Mouse (Mus musculus) liver, embryonic 13.5 days (tissue): ENCODE measurements around the gene Adra2c. TPM values are rescaled to one million over a fixed set of nuclear protein-coding genes. Genes with fewer than 3 reads are reported as not detected.

Experiments
- ATAC-seq: fragments of 200-750 bp; cut with Nextera tagmentation; 2 replicates; pipeline ENCODE4 v1.8.0; 2017; ENCODE audit warnings: low read depth, mild to moderate bottlenecking, moderate number of reproducible peaks, moderate library complexity
- DNase-seq: peaks from one replicate; pipeline ENCODE4 v3.0.0; 2022
- H3K27ac ChIP-seq: fragments of 300-500 bp; sonication (generic); 2 replicates; pipeline ENCODE4 v1.5.1; 2015; ENCODE audit warnings: moderate library complexity, mild to moderate bottlenecking, inconsistent platforms
- H3K27me3 ChIP-seq: fragments of 300-500 bp; sonication (generic); 2 replicates; pipeline ENCODE4 v1.6.1; 2015; ENCODE audit warnings: mild to moderate bottlenecking, inconsistent platforms
- H3K36me3 ChIP-seq: fragments of 300-500 bp; sonication (generic); 2 replicates; pipeline ENCODE4 v1.6.1; 2015; ENCODE audit warnings: mild to moderate bottlenecking, inconsistent platforms
- H3K4me1 ChIP-seq: fragments of 300-500 bp; sonication (generic); replicated peaks from 2 replicates; pipeline ENCODE4 v1.6.1; 2015; ENCODE audit warnings: inconsistent platforms
- H3K4me2 ChIP-seq: fragments of 300-500 bp; sonication (generic); 2 replicates; pipeline ENCODE4 v1.6.1; 2015; ENCODE audit warnings: inconsistent platforms, mild to moderate bottlenecking, moderate library complexity
- H3K4me3 ChIP-seq: fragments of 300-500 bp; sonication (generic); replicated peaks from 2 replicates; pipeline ENCODE4 v1.5.1; 2015; ENCODE audit warnings: mild to moderate bottlenecking, inconsistent platforms
- H3K9ac ChIP-seq: fragments of 300-500 bp; sonication (generic); 2 replicates; pipeline ENCODE4 v1.6.1; 2015; ENCODE audit warnings: mild to moderate bottlenecking, inconsistent platforms
- H3K9me3 ChIP-seq: fragments of 300-500 bp; sonication (generic); replicated peaks from 2 replicates; pipeline ENCODE4 v1.6.1; 2016; ENCODE audit warnings: inconsistent platforms
- WGBS: fragments of 180-500 bp; shearing (Covaris S2); methylation state at CpG from one replicate; pipeline ENCODE4 v1.1.7; 2015; ENCODE audit not compliant: insufficient replicate concordance; 5-methylcytosine and 5-hydroxymethylcytosine counted together
- polyA plus RNA-seq: library from polyadenylated mRNA; unstranded; fragments of >200 nt; fragmentation: Nextera tagmentation; extraction: Ambion mirVana; gene quantifications from 2 replicates; pipeline ENCODE4 v1.2.1, GENCODE M21; 2015

The Adra2c gene
- not detected in 2 replicates for polyA plus RNA-seq

DNA sequence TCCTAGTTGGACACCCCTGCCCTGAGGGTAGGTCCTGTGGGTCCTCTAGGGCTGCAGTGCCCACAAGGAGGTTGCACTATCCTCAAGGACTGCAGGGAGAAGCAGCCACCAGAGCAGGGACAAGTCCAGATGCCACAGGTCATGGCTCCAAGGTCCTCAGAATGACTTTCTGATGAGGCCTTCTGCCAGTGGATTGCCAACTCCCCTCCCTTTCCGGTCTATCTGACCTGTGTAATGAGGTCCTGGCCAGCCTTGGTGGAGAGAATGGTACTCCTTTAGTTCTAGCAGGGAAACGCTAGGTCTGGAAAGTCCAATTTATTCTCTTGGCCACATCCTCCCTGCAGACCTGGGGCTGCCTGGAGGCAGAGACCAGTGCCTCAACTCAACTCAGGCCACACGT lies at the start of gene Adra2c:
TSS of gene Adra2c (plus strand) at position 301 of the 400 bp plus-strand sequence.
- Histone ChIP-seq H3K9me3 (no peaks in the 10 kb centered on the region), H3K27me3 (peaks cover 79% of the 10 kb centered on the region), H3K4me2 (peak within 1 kb of the TSS; percentile 57), H3K27ac (no peak within 1 kb of the TSS), H3K4me1 (no peaks in the 10 kb centered on the region; the same call in 1 of the 2 replicates), H3K36me3 (no peaks in the 10 kb centered on the region), H3K4me3 (peak within 1 kb of the TSS; percentile 41), H3K9ac (no peak within 1 kb of the TSS)
- no peak for ATAC-seq
- 38% methylated on average over 3 of the region's 3 CpGs for whole genome bisulfite sequencing
- DNase-seq, result no peak

DNA sequence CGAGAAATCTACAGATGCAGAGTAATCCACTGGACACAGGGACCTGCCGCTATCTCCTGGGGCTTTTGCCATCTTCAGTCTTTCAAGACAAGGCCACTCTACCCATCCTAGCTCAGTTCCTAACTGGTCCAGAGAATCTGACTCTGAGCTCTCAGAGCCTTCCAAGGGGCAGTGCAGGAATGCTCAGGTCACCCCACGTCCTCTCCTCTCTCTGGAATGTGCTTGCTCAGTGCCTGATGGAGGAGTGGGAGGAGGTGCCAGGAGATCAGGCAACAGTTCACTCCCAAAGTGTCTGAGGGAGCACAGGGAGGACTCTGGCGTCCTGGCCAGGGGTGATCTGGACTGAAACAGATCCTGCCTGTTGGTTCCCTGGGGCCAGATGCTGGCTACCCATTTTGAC lies 45.0 kb upstream of the Adra2c start:
- ATAC-seq (no peak), DNase-seq (no peak)
- H3K9me3 ChIP-seq, result no peaks in the 10 kb centered on the region
- no peak overlapping the region for H3K4me2 ChIP-seq
- H3K27ac ChIP-seq, result no peak overlapping the region
- H3K4me3 ChIP-seq, result no peak overlapping the region
- H3K4me1 ChIP-seq, result no peaks in the 10 kb centered on the region; the same call in 1 of the 2 replicates
- H3K9ac ChIP-seq, result no peak overlapping the region
- H3K36me3 ChIP-seq, result no peaks in the 10 kb centered on the region
- 0 out of 2 replicates have a peak, but pooled peaks cover 4% of the 10 kb centered on the region for H3K27me3 ChIP-seq
- WGBS, result 44% methylated on average over 4 of the region's 4 CpGs

DNA sequence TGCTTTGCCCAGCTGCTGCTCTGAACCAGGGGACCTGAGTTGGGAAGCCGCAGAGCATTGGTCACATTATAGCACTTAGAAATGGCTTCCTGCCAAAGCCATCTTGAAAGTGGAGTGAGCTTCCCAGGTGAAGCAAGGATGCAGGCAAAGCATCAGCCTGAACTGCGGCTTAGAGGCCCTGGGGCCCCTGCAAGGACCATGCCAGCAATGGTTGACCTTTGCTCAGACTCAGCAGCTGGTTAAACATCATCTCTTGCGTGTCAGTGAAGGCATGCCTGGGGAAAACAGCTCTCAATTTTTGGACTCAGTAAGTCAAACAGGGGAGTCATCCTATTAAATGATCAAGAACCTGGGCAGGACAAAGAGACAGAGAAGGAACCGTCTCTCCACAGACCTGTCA lies 40.4 kb upstream of the Adra2c start:
- WGBS, result 56% methylated on average over 4 of the region's 4 CpGs
- DNase-seq (no peak), ATAC-seq (no peak)
- no peak overlapping the region for H3K4me2 ChIP-seq
- H3K4me1 ChIP-seq, result no peaks in the 10 kb centered on the region; the same call in 1 of the 2 replicates
- no peak overlapping the region for H3K27ac ChIP-seq
- H3K9me3 ChIP-seq, result no peaks in the 10 kb centered on the region
- no peaks in the 10 kb centered on the region for H3K36me3 ChIP-seq
- no peak overlapping the region for H3K9ac ChIP-seq
- H3K4me3 ChIP-seq, result no peak overlapping the region
- no peaks in the 10 kb centered on the region for H3K27me3 ChIP-seq

DNA sequence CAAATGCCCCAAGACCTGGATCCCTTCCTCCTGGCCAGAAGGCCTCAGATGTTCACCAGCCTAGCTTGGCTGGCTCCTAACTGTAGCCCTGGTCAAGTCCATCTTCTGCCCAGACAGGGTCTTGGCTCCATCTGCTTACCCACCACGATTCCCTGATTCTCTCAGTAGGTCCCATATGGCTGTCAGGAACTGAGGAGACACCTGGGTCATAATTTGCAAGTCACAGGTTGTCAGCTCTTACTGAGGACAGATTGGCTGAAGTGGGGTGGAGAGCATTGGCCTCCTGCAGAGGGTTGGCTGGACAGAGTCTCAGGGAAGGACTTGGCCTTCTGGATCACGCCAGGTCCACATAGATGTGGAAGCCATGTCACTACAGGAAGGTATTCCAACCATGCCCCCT lies 39.5 kb upstream of the Adra2c start:
- WGBS, result 43% methylated on average over 2 of the region's 2 CpGs

DNA sequence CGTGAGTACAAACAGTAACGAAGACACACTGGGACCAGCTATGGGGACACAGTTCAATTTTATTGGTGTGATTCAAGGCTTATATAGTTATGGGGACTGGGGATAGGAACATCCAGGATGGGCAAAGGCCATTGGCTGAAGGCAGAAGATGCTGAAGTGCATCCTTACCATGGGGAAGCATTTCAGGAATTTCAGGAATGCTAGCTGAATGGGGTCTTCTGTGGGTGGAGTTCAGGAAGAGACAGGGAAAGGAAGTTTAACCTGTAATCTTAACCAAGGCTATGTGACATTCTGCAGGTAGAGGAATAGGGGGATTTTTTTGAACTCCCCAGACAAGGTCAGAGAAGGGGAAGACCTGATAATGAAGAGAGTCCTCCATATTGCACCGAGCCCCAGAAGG lies 36.6 kb upstream of the Adra2c start:
- DNase-seq, result no peak
- 42% methylated on average over 3 of the region's 3 CpGs for WGBS

More for the DNA sequence above, 39.5 kb upstream of the Adra2c start:
- DNase-seq (no peak), ATAC-seq (no peak)
- no peak overlapping the region for H3K4me3 ChIP-seq
- H3K9me3 ChIP-seq, result no peaks in the 10 kb centered on the region
- H3K9ac ChIP-seq, result no peak overlapping the region
- no peak overlapping the region for H3K27ac ChIP-seq
- no peak overlapping the region for H3K4me2 ChIP-seq
- no peaks in the 10 kb centered on the region; the same call in 1 of the 2 replicates for H3K4me1 ChIP-seq
- H3K27me3 ChIP-seq, result no peaks in the 10 kb centered on the region
- no peaks in the 10 kb centered on the region for H3K36me3 ChIP-seq

GRCm38 (mm10) chr5:35244204-35244603 lies 33.9 kb upstream of the Adra2c start:
- no peak overlapping the region for H3K9ac ChIP-seq
- H3K27me3 ChIP-seq, result no peaks in the 10 kb centered on the region
- no peaks in the 10 kb centered on the region for H3K36me3 ChIP-seq
- no peak overlapping the region for H3K27ac ChIP-seq
- H3K4me3 ChIP-seq, result no peak overlapping the region
- H3K4me2 ChIP-seq, result no peak overlapping the region
- 3% methylated on average over 1 of the region's 1 CpGs for WGBS
- H3K4me1 ChIP-seq, result no peaks in the 10 kb centered on the region
- DNase-seq (no peak), ATAC-seq (no peak)
- no peaks in the 10 kb centered on the region for H3K9me3 ChIP-seq

More for the DNA sequence above, 36.6 kb upstream of the Adra2c start:
- Histone ChIP-seq H3K4me3 (no peak overlapping the region), H3K36me3 (no peaks in the 10 kb centered on the region), H3K4me2 (no peak overlapping the region), H3K9ac (no peak overlapping the region), H3K4me1 (no peaks in the 10 kb centered on the region; the same call in 1 of the 2 replicates), H3K27me3 (no peaks in the 10 kb centered on the region), H3K27ac (no peak overlapping the region), H3K9me3 (no peaks in the 10 kb centered on the region)
- ATAC-seq, result no peak

DNA sequence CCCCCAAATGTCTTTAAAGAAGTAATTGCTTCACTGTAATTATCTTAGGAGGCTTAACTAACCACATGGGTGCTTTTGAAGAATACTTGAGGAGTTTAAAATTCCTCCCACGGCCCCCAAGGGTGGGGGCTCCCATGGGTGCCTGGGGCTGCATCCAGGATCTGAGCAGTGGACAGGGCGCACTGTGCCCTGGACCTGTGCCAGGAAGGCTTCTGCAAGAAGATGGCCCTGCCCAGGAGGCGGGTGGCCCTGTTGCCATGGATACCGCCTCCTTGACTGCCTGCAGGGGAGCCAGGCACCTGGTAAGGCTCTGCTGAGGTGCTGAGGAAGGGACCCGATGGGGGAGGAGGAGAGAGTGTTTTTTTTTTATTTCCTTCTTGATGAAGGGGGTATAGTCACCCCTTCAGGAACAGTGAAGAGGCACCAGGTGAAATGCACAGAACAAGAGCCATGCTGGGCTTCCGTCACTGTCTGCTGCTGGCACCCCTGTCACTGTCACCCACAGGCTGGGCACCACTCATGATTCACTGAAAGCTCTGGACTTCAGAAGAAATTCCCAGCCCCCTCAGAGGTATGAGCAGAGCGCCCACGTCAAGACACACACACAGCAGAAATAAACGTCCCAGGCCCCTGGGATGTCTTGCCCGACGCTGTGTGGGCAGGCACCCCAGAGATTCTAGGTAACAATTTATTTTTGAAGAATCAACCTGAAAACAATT lies 32.4 kb upstream of the Adra2c start:
- no peaks in the 10 kb centered on the region for H3K36me3 ChIP-seq
- no peaks in the 10 kb centered on the region for H3K27me3 ChIP-seq
- no peaks in the 10 kb centered on the region for H3K4me1 ChIP-seq
- WGBS, result 50% methylated on average over 11 of the region's 11 CpGs
- no peak overlapping the region for H3K9ac ChIP-seq
- no peak overlapping the region for H3K4me3 ChIP-seq
- H3K4me2 ChIP-seq, result no peak overlapping the region
- no peak overlapping the region for H3K27ac ChIP-seq
- no peak for ATAC-seq
- DNase-seq, result no peak
- H3K9me3 ChIP-seq, result no peaks in the 10 kb centered on the region

DNA sequence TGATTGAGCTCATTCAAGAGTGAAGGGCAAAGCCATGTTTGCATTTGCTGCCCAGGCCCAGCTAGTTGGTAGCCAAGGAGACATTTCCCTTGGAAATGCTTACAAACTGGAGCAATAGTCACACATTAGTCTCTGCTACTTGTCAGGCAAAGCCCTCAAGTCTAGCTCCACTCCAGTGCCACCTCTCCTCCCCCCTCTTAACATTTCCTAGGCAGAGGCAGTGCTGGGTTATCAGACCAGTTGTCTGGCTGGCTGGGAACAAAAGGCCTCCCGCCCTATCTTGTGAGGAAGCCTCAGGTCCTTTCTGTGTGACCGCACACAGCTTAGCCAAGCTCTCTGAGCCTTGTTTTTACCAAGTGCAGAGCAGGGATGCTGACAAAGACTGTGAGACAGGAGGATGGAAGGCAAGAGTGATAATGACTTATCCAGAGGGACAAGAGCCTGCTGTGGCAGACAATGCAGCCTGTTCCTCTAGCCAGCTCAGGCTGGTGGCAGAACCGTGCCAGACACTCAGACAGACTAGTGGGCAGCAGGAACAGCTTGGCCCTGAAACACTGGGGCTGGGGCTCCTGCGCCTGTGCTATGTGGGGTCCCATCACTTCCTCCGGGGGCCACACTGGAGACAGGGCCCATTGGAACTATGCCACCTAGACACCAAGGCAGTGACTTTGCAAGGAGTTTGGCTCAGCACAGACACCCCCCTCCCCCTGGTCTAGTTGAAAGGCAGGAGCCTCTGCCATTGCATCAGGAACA lies 23.0 kb upstream of the Adra2c start:
- WGBS, result 30% methylated on average over 5 of the region's 5 CpGs
- no peak overlapping the region for H3K9ac ChIP-seq
- H3K4me2 ChIP-seq, result no peak overlapping the region
- no peaks in the 10 kb centered on the region for H3K4me1 ChIP-seq
- H3K27ac ChIP-seq, result no peak overlapping the region
- no peak for ATAC-seq
- no peak for DNase-seq
- no peak overlapping the region for H3K4me3 ChIP-seq
- H3K27me3 ChIP-seq, result no peaks in the 10 kb centered on the region
- H3K9me3 ChIP-seq, result no peaks in the 10 kb centered on the region
- no peaks in the 10 kb centered on the region for H3K36me3 ChIP-seq

- DNase-seq (no peak), ATAC-seq (no peak)
- Histone ChIP-seq H3K27me3 (no peaks in the 10 kb centered on the region), H3K9me3 (no peaks in the 10 kb centered on the region), H3K4me2 (no peak overlapping the region), H3K9ac (no peak overlapping the region), H3K36me3 (no peaks in the 10 kb centered on the region), H3K27ac (no peak overlapping the region), H3K4me3 (no peak overlapping the region), H3K4me1 (no peaks in the 10 kb centered on the region)
- WGBS, result 8% methylated on average over 4 of the region's 4 CpGs
Observed at GRCm38 (mm10) chr5:35263716-35264115, 14.4 kb upstream of the Adra2c start.

- no peak for ATAC-seq
- H3K9me3 ChIP-seq, result no peaks in the 10 kb centered on the region
- no peak overlapping the region for H3K27ac ChIP-seq
- H3K36me3 ChIP-seq, result no peaks in the 10 kb centered on the region
- no peak overlapping the region for H3K9ac ChIP-seq
- H3K27me3 ChIP-seq, result peaks cover 3% of the 10 kb centered on the region; the same call in 1 of the 2 replicates
- 57% methylated on average over 7 of the region's 7 CpGs for WGBS
- no peak for DNase-seq
- no peaks in the 10 kb centered on the region for H3K4me1 ChIP-seq
- no peak overlapping the region for H3K4me2 ChIP-seq
- H3K4me3 ChIP-seq, result no peak overlapping the region
Observed at GRCm38 (mm10) chr5:35267486-35267885, 10.6 kb upstream of the Adra2c start.

DNA sequence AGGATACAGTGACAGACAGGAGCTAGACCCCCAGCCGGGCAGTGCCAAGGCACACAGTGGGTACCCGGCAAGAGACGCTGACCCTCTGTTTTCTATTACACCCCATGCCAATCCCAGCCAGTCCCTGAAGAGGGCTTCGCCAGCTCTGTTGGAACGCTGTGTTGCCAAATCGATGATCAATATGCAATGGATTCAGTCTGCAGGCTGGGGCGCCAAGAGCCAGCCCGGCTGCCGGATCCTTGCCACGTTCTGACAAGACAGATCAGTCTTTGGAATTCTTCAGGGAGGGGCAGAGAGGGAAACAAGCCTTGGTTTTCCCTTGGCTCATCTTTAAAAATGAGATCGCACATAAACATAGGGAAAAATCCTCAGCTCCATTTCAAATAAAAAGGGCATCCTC lies 2.8 kb upstream of the Adra2c start:
- DNase-seq (no peak), ATAC-seq (no peak)
- no peaks in the 10 kb centered on the region; the same call in 1 of the 2 replicates for H3K4me1 ChIP-seq
- H3K4me2 ChIP-seq, result no peak overlapping the region
- 63% methylated on average over 11 of the region's 11 CpGs for WGBS
- H3K9me3 ChIP-seq, result no peaks in the 10 kb centered on the region
- H3K36me3 ChIP-seq, result no peaks in the 10 kb centered on the region
- peaks cover 57% of the 10 kb centered on the region for H3K27me3 ChIP-seq
- H3K27ac ChIP-seq, result no peak overlapping the region
- no peak overlapping the region for H3K9ac ChIP-seq
- no peak overlapping the region for H3K4me3 ChIP-seq
